Mouse (Mus musculus) frontal cortex, postnatal 25 days (tissue): Measurements from ENCODE around the gene Socs4.
"Not testable (repeated sequence)": the region's sequence is repeated elsewhere in the genome, so short reads cannot be mapped to it uniquely, and the experiment has no call there.

Source experiments
- DNase-seq, 2 experiments: peaks; one replicate each; pipeline ENCODE4 v3.0.0; 2022; ENCODE audit warnings: low spot score in 2 of 2

Gene Socs4

GRCm38 (mm10) chr14:47286215-47286614, 9.5 kb downstream of the Socs4 start:
- DNase-seq = no peak

GRCm38 (mm10) chr14:47287021-47287420, 10.3 kb downstream of the Socs4 start:
- no peak for DNase-seq

- DNase-seq = no peak
These were observed 15.0 kb downstream of the Socs4 start for GRCm38 (mm10) chr14:47291772-47292171.

- DNase-seq = no peak
These were observed 17.4 kb downstream of the Socs4 start for GRCm38 (mm10) chr14:47294136-47294535.

GRCm38 (mm10) chr14:47296232-47296631, 19.5 kb downstream of the Socs4 start:
- DNase-seq = no peak

GRCm38 (mm10) chr14:47297785-47298407, 21.2 kb downstream of the Socs4 start, which contains the start of gene Mapk1ip1l:
Gene Mapk1ip1l (plus strand): TSS chr14:47298266.
- peak; percentile 78 to 91 for DNase-seq

- DNase-seq = no peak
These were observed 21.7 kb downstream of the Socs4 start for GRCm38 (mm10) chr14:47298408-47298792.

- no peak for DNase-seq
These were observed 22.1 kb downstream of the Socs4 start for GRCm38 (mm10) chr14:47298819-47299261.

GRCm38 (mm10) chr14:47302885-47303680, 26.4 kb downstream of the Socs4 start:
- no peak for DNase-seq

GRCm38 (mm10) chr14:47304814-47305405, 28.2 kb downstream of the Socs4 start:
- DNase-seq = no peak

GRCm38 (mm10) chr14:47305933-47306332, 29.2 kb downstream of the Socs4 start:
- no peak for DNase-seq

- DNase-seq = no peak
These were observed 30.9 kb downstream of the Socs4 start for GRCm38 (mm10) chr14:47307669-47308068.

- DNase-seq = no peak
These were observed 32.3 kb downstream of the Socs4 start for GRCm38 (mm10) chr14:47309061-47309460.

GRCm38 (mm10) chr14:47310342-47311181, 33.8 kb downstream of the Socs4 start:
- no peak for DNase-seq

- DNase-seq = no peak
These were observed 42.6 kb downstream of the Socs4 start for GRCm38 (mm10) chr14:47319362-47319761.

- DNase-seq = not testable (repeated sequence)
These were observed 44.9 kb downstream of the Socs4 start for GRCm38 (mm10) chr14:47321581-47321980.

- no peak for DNase-seq
These were observed 49.4 kb downstream of the Socs4 start for GRCm38 (mm10) chr14:47325965-47326761.

GRCm38 (mm10) chr14:47327347-47327746, 50.6 kb downstream of the Socs4 start:
- no peak for DNase-seq

GRCm38 (mm10) chr14:47331920-47332319, 55.2 kb downstream of the Socs4 start:
- DNase-seq = no peak

GRCm38 (mm10) chr14:47334819-47335218, 58.1 kb downstream of the Socs4 start:
- peak; percentile 45 to 70 for DNase-seq

- DNase-seq = no peak
These were observed 58.6 kb downstream of the Socs4 start for GRCm38 (mm10) chr14:47335300-47335699.
